Mouse (Mus musculus) lung, embryonic 14.5 days (tissue): ENCODE results near the gene Eln. TPM values are rescaled to one million over a fixed set of nuclear protein-coding genes. Genes with fewer than 3 reads are reported as not detected.

Experiments used
- ATAC-seq: fragments of 200-750 bp; cut with Nextera tagmentation; 2 replicates; pipeline ENCODE4 v1.8.0; 2017; ENCODE audit warnings: mild to moderate bottlenecking, moderate TSS enrichment, moderate library complexity; ENCODE audit not compliant: insufficient read depth
- DNase-seq: peaks from one replicate; pipeline ENCODE4 v3.0.0-alpha.2; 2015
- H3K27ac ChIP-seq: fragments of 300-500 bp; sonication (generic); 2 replicates; pipeline ENCODE4 v1.5.1; 2014; ENCODE audit warnings: low read depth, mild to moderate bottlenecking, moderate library complexity
- H3K27me3 ChIP-seq: fragments of 300-500 bp; sonication (generic); 2 replicates; pipeline ENCODE4 v1.6.1; 2014; ENCODE audit warnings: low read length, control low read depth; ENCODE audit not compliant: insufficient read depth
- H3K36me3 ChIP-seq: fragments of 300-500 bp; sonication (generic); 2 replicates; pipeline ENCODE4 v1.6.1; 2014; ENCODE audit warnings: control low read depth; ENCODE audit not compliant: insufficient read depth
- H3K4me1 ChIP-seq: fragments of 300-500 bp; sonication (generic); 2 replicates; pipeline ENCODE4 v1.6.1; 2014; ENCODE audit warnings: antibody characterized with exemption, control low read depth; ENCODE audit not compliant: insufficient read depth
- H3K4me2 ChIP-seq: fragments of 300-500 bp; sonication (generic); 2 replicates; pipeline ENCODE4 v1.6.1; 2014; ENCODE audit warnings: mild to moderate bottlenecking
- H3K4me3 ChIP-seq: fragments of 300-500 bp; sonication (generic); 2 replicates; pipeline ENCODE4 v1.5.1; 2014; ENCODE audit warnings: low read depth, low read length
- H3K9ac ChIP-seq: fragments of 300-500 bp; sonication (generic); 2 replicates; pipeline ENCODE4 v1.6.1; 2014
- H3K9me3 ChIP-seq: fragments of 300-500 bp; sonication (generic); 2 replicates; pipeline ENCODE4 v1.6.1; 2016; ENCODE audit warnings: low read depth, low read length, control low read depth
- CTCF ChIP-seq: IDR thresholded peaks from 2 replicates; pipeline ENCODE4 v1.5.1; 2016; ENCODE audit warnings: antibody characterized with exemption, low read depth
- WGBS: fragments of 180-500 bp; shearing (Covaris S2); extraction: QIAGEN DNeasy Blood & Tissue Kit; methylation state at CpG from one replicate; pipeline ENCODE4 v1.1.7; 2014; 5-methylcytosine and 5-hydroxymethylcytosine counted together
- polyA plus RNA-seq: library from polyadenylated mRNA; unstranded; fragments of >200 nt; fragmentation: Nextera tagmentation; extraction: Ambion mirVana; gene quantifications from 2 replicates; pipeline ENCODE4 v1.2.1, GENCODE M21; 2014

The Eln gene
- polyA plus RNA-seq, 1 experiment from 2014 or later: 196 TPM

DNA sequence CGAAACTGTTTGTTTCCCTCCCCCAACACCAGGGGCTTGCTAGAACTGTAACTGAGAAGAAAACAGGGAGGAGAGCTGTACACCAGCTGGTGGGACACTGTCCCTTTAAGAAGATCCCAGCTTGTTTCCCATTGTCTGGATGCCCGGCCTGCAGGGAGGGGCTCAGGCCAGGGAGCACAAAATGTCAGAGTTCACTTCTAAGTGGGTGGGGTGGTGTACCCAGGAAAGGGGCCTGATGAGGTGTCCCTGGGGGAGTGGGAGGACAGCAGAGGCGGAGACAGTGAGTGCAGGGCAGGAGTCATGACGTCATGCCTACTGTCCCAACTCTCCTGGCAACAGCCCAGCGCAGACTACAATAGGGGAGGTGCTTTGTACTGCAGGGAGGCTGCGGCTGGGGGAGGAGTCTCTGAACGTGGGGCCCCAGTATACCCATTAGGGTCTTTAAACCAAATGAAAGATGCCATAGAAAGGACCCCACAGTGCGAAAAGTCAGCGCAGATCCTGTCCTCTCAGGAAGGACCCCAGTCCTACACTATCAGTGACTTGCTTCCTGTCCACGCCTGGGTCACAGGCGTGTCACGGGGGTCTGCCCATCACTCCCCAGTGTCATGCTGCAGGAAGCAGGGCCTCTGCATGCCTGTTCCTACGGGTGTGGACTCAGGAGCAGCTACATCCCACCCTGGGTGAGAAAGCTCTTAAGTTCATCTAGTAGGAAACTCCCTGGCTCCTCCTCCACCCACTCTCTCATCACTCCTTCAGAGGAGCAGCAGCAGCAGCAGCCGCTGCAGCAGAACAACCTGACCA, 71.0 kb downstream of the Eln start:
- H3K9ac ChIP-seq: peak overlapping the region; percentile 47
- H3K4me2 ChIP-seq: peak overlapping the region; percentile 76
- 2% methylated on average over 14 of the region's 14 CpGs for WGBS
- H3K4me1 ChIP-seq: peaks cover 18% of the 10 kb centered on the region
- ATAC-seq (peak; percentile 86), DNase-seq (peak; percentile 97)
- H3K4me3 ChIP-seq: peak overlapping the region; percentile 34
- H3K27me3 ChIP-seq: no peaks in the 10 kb centered on the region
- H3K9me3 ChIP-seq: no peaks in the 10 kb centered on the region
- H3K27ac ChIP-seq: peak overlapping the region; percentile 83
- peaks cover 8% of the 10 kb centered on the region; the same call in 1 of the 2 replicates for H3K36me3 ChIP-seq
- peak; percentile 12; the same call in 1 of the 2 replicates for TF ChIP-seq CTCF

DNA sequence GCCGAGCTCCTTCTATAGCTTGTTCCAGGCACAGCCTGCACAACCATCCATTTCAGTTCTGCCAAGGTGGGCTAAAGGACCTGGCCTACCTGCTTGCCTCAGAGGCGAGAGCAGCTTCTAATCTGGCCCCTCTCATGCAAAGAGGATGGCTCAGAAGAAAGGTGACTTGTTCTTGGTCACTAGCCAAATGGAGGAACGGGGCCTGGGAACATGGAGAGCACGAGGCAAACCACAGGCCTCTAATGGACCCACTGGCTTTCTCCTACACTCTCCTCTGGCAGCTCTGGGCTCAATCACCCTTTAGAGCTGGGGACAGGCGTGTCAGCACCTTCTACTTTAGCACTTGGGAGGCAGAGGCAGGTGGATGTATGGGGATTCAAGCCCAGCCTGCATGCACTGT, 72.1 kb downstream of the Eln start:
- no peak for TF ChIP-seq CTCF
- Histone ChIP-seq H3K4me2 (no peak overlapping the region), H3K9ac (no peak overlapping the region), H3K4me1 (peaks cover 12% of the 10 kb centered on the region; the same call in 1 of the 2 replicates), H3K27me3 (no peaks in the 10 kb centered on the region), H3K27ac (no peak overlapping the region), H3K36me3 (peaks cover 9% of the 10 kb centered on the region; the same call in 1 of the 2 replicates), H3K9me3 (no peaks in the 10 kb centered on the region), H3K4me3 (no peak overlapping the region)
- ATAC-seq (no peak), DNase-seq (no peak)
- WGBS: 65% methylated on average over 5 of the region's 5 CpGs

DNA sequence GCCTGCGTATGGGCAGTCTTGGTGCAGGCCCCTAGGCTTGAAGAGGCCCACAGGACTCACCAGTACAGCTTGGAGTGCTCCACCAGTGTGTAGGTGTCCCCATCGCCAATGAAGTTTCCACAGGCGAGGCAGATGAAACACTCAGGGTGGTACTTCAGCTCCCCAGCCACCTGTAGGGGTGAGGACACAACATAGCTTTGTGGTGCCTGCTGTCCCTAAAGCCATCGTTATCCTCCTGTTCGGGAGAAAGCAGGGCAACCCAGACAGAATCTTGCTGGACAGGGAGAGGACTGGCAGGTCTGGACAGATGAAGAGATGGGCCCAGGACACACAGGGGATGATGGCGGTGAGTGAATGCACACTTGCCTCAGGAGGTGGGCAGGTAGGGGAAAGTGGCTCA, 74.5 kb downstream of the Eln start:
- H3K9me3 ChIP-seq: no peaks in the 10 kb centered on the region
- WGBS: 89% methylated on average over 6 of the region's 6 CpGs
- no peak for TF ChIP-seq CTCF
- H3K4me2 ChIP-seq: no peak overlapping the region
- H3K27ac ChIP-seq: no peak overlapping the region
- DNase-seq (no peak), ATAC-seq (no peak)
- H3K36me3 ChIP-seq: peaks cover 27% of the 10 kb centered on the region
- H3K4me3 ChIP-seq: no peak overlapping the region
- H3K4me1 ChIP-seq: 0 out of 2 replicates have a peak, but pooled peaks cover 8% of the 10 kb centered on the region
- H3K27me3 ChIP-seq: no peaks in the 10 kb centered on the region
- H3K9ac ChIP-seq: no peak overlapping the region

DNA sequence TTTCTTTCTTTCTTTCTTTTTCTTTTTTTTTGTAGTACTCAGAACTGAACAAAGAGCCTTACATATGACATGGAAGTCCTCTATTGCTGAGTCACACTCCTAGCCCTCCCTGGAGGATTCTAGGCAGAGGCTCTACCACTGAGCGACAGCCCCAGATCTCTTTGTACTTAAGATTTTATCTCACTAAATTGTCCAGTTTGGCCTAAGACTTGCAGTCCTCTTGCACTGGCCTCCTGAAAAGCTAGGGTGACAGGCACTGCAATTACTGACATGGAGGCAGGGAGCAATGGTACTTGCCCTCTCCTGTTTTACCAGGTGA, 75.0 kb downstream of the Eln start:
- Histone ChIP-seq H3K4me2 (no peak overlapping the region), H3K4me1 (0 out of 2 replicates have a peak, but pooled peaks cover 8% of the 10 kb centered on the region), H3K27ac (no peak overlapping the region), H3K36me3 (peaks cover 27% of the 10 kb centered on the region), H3K9ac (no peak overlapping the region), H3K27me3 (no peaks in the 10 kb centered on the region), H3K4me3 (no peak overlapping the region), H3K9me3 (no peaks in the 10 kb centered on the region)
- 80% methylated on average over 1 of the region's 1 CpGs for WGBS
- no peak for ATAC-seq
- no peak for TF ChIP-seq CTCF
- DNase-seq: no peak

DNA sequence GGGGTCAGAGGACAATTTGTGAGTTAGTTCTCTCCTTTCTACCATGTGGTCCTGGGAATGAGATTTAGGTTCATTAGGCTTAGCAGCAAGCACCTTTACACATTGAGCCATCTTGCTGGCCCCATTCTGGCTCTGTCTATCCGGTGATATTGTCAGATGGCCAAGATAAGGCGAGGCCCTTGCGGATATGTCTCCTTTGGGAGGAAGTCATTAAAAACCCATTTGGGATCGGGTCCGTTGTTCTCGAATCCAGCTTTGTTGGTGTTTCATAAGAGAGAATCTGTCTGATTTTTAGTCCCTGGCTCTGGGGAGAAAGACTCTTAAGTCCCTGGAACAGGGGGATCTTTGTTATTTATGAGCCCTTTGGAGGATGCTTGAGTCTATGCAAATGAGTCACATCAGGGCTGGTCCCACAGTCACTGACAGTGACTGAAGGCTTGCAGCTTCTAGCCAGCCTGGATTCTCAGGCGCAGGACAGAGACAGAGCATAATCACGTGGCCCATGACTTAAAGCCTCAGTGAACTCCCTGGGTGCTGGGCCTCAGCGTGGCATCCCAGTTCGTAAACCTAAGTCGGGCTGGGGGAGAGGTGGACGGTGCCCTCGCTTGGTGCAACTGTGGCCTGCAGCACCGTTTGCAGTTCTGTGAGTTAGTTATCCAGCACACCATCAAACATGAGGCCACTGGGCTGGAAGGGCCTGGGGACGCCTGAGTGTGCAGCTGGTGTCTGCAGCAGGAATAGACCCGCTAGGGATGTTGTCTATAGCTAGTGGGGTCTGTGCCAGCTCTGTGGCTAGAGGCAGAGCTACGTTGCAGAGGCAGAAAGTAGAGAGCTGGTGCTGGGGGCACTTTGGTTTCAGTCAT, 75.6 kb downstream of the Eln start:
- H3K4me2 ChIP-seq: no peak overlapping the region
- no peak overlapping the region for H3K27ac ChIP-seq
- H3K36me3 ChIP-seq: peaks cover 28% of the 10 kb centered on the region
- WGBS: 65% methylated on average over 17 of the region's 17 CpGs
- no peak for ATAC-seq
- no peaks in the 10 kb centered on the region for H3K9me3 ChIP-seq
- TF ChIP-seq CTCF: no peak
- H3K4me1 ChIP-seq: 0 out of 2 replicates have a peak, but pooled peaks cover 3% of the 10 kb centered on the region
- H3K4me3 ChIP-seq: no peak overlapping the region
- H3K9ac ChIP-seq: no peak overlapping the region
- DNase-seq: peak; percentile 42
- no peaks in the 10 kb centered on the region for H3K27me3 ChIP-seq

DNA sequence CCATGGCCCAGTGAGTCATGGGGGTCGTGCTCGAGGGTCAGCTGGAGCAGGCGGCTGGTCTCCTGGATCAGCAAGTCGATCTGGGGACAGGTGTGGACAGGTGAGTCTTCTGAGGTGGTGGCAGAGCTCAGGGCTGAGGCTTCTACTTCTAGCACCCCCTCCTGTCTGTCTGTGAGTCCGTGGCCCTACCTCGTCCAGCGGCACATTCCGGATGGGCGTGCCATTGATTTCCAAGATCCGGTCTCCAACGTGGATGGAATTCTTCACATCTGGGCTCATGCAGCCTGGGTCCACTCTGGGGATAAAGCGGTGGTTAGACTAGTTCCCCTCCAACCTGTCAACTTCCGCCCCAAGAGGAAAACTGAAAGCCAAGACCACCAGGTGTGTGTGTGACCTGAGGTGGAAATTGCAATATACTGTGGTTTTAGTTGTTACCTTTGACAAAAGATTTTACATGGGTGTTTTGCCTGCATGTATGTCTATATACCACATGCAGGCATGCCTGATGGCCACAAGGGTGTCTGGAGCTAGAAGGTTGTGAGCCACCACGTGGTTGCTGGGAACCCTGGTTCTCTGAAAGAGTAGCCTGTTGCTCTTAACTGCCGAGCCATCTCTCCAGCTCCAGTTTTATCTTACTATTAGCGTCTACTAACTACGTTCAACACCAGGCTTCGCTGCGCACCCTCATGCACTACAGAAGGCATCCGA, 78.0 kb downstream of the Eln start:
- Histone ChIP-seq H3K27ac (no peak overlapping the region), H3K36me3 (peaks cover 35% of the 10 kb centered on the region), H3K27me3 (no peaks in the 10 kb centered on the region), H3K4me3 (no peak overlapping the region), H3K9ac (no peak overlapping the region), H3K4me2 (no peak overlapping the region), H3K4me1 (no peaks in the 10 kb centered on the region), H3K9me3 (no peaks in the 10 kb centered on the region)
- TF ChIP-seq CTCF: no peak
- ATAC-seq (no peak), DNase-seq (no peak)
- WGBS: 76% methylated on average over 20 of the region's 20 CpGs
